Mouse (Mus musculus): ENCODE data around the gene Clec4b2. TPM values are rescaled to one million over a fixed set of nuclear protein-coding genes. Genes with fewer than 3 reads are reported as not detected.

The Clec4b2 gene
- total RNA-seq, 2 experiments from 2014 or later, result not detected

Other genes starting within 250 kb of the Clec4b2 start
- 1 to 10 TPM in 1 of 2 experiments, under 1 TPM in 1; 0.59 to 1.0 TPM for gene Clec4a3, start 220.4 kb upstream of the Clec4b2 start, total RNA-seq (2021)
- not detected for gene Clec4a4, start 182.5 kb upstream of the Clec4b2 start, total RNA-seq (2021)
- gene Clec4b1, start 122.9 kb upstream of the Clec4b2 start, total RNA-seq (2021), result not detected
- 1 to 10 TPM; 1.7 to 2.3 TPM for gene Clec4a2, start 66.5 kb upstream of the Clec4b2 start, total RNA-seq (2021)
- gene Clec4n, start 57.0 kb downstream of the Clec4b2 start, total RNA-seq (2021), result not detected
- not detected for gene Clec4d, start 89.2 kb downstream of the Clec4b2 start, total RNA-seq (2021)
- not detected for gene Clec4e, start 117.0 kb downstream of the Clec4b2 start, total RNA-seq (2021)
- gene Vmn2r19, start 135.4 kb downstream of the Clec4b2 start, total RNA-seq (2021), result not detected
- not detected for gene Vmn2r20, start 245.2 kb downstream of the Clec4b2 start, total RNA-seq (2021)

Data from left cerebral cortex, postnatal 14 days (tissue).